Mouse (Mus musculus) CD8-positive naive resting alpha-beta T cell, adult 2 months (primary cell): ENCODE results near the gene Dpp4.

Experiments
- DNase-seq, 2 experiments: peaks; one replicate each; pipeline ENCODE4 v3.0.0; 2022; ENCODE audit warnings: low read depth in 2 of 2, low spot score in 2 of 2

Gene Dpp4

GRCm38 (mm10) chr2:62316930-62317329 is 95.1 kb downstream of the Dpp4 start:
- DNase-seq, result no peak

- DNase-seq, result no peak
These were observed 104.6 kb downstream of the Dpp4 start for GRCm38 (mm10) chr2:62307477-62307876.

GRCm38 (mm10) chr2:62306978-62307377 is 105.1 kb downstream of the Dpp4 start:
- no peak for DNase-seq

- DNase-seq, result no peak
These were observed 110.3 kb downstream of the Dpp4 start for GRCm38 (mm10) chr2:62301716-62302115.

GRCm38 (mm10) chr2:62293846-62294245 is 118.2 kb downstream of the Dpp4 start:
- peak in 1 of 2 experiments; percentile 2 for DNase-seq

- no peak for DNase-seq
These were observed 124.5 kb downstream of the Dpp4 start for GRCm38 (mm10) chr2:62287532-62287931.

- DNase-seq, result no peak
These were observed 126.2 kb downstream of the Dpp4 start for GRCm38 (mm10) chr2:62285847-62286246.

GRCm38 (mm10) chr2:62285026-62285425 is 127.0 kb downstream of the Dpp4 start:
- DNase-seq, result no peak
